Mouse (Mus musculus) kidney, adult 11 months (tissue): ENCODE data around the gene Gm20388.
"Not testable (repeated sequence)": the region's sequence is repeated elsewhere in the genome, so short reads cannot be mapped to it uniquely, and the experiment has no call there.

Source experiments
- DNase-seq: peaks from one replicate; pipeline ENCODE4 v3.0.0; 2022

Gene Gm20388

DNA sequence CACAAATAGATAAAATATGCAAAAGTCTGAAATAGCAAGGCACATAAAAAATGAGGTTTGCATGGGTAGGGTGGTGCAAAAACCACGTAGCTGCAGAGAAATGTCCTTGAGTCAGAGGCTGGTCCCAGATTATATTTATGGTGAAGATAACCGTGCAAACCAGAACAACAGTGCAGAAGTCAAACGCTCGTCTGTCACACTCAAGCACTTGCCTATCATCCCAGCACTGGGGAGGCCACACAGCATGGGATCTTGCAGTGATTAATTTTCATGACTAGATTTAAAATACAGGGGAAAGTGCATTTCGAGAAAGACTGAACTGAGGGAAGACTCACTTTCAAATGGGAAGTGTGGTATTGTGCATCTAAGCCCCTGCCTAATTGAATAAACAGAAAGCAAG lies 3083.1 kb downstream of the Gm20388 start:
- no peak for DNase-seq

DNA sequence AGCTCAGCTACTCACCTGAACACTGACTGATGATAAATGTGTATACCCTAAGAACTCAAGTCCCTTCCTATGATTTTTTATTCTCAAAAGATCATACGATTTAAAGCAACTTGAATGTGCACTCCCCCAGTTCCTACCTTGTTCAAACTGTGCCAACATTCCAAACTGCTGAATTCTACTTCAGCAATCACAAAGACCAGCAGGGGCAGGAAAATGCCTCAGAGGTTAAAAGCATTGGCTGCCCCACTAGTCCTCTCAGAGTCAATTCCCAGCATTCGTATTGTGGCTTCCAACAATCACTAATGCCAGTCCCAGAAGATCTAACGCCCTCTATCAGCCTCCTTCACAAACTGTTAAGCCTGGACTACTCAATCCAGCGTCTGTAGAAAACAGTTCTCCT lies 3087.3 kb downstream of the Gm20388 start:
- DNase-seq, result no peak

DNA sequence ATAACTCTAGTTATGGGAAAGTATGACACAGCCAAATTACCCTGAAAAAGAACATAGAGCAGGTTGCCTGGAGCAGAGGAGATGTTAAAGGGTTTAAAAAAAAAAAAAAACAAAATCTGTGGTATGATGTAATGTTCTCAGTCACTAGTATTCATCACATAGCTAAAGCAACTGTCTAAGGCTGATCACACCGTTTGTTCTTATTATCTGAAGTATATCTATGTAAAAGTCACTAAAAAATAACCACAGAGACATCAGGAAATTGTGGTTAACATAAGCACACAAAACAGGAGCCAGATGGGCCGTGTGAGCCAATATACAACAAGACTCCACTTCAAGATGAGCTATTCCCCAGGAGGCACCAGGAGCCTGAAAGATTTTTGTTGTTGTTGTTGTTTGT lies 3089.7 kb downstream of the Gm20388 start:
- DNase-seq, result no peak

DNA sequence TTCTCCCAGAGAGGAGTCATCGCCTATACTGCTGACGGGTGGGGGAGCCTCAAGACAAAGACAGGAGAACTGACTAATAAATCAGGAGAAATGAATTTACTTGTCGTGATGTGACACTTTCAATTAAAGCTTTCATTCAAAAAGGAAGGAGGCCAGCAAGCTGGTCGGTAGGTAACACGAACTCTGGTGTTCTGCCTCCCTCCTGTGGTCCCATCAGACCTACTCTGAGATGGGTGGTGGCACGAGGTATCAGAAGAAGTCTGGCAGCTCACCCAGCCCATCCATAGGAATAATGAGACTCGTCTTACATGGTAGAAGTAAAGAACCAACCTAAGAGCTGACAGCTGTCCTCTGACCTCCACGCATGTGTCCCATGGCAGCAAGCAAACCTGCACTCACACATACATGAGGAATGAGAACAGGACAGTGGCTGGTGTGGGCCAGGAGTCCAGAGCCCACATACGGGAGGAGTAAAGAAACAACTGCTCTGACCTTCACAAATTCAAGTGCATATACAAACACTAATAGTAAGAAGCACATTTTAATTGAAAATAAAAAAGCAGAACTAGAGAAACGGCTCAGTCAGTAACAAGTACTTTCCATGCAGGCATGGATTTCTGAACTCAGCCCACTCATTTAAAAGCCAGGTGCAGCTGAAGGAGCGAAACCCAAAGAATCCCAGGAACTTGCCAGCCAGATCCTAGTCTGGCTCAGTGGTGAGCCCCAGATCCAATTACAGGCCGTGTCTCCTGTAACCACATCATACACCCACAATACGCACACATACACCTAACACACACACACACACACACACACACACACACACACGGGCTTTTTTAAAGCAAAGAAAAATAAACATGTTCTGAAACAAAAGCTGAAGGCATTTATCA lies 3093.6 kb downstream of the Gm20388 start:
- no peak for DNase-seq

DNA sequence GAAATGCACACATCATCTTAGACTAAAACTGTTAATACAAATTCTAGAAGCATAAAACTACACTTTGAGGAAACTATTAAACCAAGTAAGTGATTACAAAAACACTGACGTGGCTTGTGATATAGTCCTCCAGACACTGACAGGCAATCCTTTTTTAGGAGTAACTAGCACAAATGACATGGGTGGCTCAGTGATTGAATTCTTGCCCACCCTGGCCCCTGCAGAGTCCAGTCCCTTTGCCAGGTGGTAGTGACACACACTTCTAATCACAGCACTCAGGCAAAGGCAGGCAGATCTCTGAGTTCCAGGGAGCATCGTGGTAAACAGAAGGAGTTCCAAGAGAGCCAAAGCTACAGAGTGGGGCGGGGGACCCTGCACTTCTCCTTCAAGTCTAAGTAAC lies 3094.7 kb downstream of the Gm20388 start:
- DNase-seq, result no peak

DNA sequence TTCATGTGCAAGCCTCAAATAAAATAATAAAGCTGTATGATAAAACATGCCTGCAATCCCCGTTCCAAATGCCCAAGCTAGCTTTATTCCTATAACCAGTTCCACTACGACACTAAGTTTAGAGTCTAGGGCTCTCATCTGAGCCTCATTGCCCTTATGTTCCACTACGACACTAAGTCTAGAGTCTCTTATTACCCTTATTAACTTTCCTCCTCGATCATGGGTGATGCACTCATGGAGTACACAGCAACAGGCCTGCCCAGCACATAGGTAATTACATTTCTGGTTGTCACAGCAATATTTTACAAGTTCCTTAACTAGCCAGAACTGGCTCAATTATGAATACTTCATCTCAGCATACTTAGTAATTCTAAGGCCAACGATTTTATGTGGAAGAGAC lies 3095.2 kb downstream of the Gm20388 start:
- DNase-seq, result no peak

DNA sequence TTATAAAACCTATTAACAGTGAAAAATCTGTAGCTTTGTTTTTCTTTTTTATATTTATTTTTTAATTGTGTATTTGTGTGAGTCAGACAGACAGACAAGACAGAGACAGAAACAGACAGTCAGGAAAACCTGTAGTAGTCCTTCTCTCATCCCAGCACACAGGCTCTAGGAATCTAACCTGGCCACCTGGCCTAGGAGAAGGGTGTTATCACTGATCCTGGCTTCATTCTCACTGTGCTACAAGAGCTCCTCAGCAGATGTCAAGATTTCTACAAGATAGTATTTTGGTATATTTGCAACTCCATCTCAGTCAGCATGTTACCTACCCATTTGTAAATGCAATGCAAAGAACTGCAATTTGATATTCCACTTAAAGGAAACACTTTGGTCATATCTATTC lies 3100.7 kb downstream of the Gm20388 start:
- DNase-seq, result no peak

DNA sequence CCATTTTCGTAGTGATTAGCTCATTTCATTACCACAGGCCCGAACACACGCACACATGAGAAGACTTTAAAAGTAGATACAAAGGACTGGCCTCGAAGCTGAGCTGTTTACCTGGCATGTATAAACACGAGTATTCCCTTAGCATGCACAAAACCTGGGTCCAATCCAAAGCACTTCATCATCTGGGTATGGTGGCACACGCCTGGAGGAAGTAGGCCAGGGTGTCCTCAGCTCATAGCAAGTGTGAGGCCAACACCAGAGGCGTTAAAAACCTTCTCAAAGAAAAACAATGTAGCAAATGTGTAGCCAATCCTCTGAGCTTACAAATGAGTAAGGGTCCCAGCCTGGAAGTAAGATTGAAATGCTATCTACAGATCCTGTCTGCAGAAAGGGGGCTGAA lies 3103.8 kb downstream of the Gm20388 start:
- DNase-seq, result no peak

DNA sequence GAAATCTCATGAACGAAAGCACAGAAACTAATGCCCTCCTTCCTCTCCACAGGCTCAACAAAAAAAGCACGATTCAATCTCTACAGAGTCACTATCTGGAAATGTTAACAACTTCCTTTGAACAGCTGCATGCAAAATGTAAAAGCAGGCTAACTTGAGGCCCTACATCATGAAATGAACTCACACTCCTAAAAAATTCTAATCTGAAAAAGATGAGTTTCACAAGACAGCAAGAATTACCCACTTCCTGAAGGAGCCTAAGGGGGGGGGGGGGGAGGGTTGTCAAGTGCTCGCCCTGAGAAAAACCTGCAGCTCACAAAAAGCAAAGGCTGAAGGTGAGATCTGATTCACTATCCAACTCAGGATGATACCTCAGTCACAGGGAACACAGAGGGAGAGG lies 3104.4 kb downstream of the Gm20388 start:
- no peak for DNase-seq

DNA sequence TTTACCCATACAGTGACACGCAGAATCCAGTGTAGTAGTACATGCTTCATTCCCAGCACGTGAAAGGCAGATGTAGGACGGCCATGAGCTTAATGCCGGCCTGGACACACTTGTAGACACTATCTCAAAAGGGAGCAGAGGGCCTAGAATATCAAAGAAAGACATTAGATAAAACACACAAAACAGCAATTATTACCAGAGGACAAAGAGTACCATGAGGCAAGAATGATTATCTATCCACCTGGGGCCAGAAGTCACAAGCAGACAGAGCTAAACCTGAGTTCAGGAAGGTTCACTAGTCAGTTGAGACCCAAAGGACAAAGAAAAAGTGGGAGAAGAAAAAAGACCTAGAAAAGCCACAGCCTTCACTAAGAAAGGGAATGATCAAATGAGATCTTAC lies 3106.5 kb downstream of the Gm20388 start:
- DNase-seq, result no peak

DNA sequence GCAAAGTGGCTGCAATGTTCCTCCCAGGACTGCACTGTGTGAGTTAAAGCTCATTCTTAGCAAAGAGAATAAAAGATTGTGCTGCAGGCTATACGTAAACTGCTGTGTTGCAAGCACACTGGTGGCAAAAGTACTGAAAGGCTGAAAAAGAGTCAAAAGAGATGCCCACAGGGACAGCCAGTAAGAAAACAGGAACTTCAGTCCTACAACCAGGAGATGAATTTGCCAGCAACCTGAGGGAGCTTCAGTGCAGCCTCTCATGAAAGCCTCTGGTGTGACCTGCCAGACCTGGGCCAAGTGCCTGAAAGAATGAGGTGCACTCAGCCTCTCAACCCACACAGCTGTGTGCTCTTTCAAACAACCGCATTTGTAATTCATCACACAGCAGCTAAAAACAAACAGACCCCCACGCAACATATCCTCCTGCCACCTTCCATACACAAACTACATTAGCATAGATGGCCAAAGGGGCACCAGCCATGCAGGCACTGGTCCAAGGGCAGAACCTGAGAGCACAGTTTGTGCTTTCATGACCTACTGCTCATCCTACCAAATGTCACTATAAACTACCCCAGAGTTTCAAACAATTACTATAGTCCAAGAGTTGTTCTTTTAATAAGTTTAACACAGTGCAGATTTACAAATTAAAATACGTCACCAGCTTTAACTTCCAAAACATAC lies 3108.0 kb downstream of the Gm20388 start:
- no peak for DNase-seq

DNA sequence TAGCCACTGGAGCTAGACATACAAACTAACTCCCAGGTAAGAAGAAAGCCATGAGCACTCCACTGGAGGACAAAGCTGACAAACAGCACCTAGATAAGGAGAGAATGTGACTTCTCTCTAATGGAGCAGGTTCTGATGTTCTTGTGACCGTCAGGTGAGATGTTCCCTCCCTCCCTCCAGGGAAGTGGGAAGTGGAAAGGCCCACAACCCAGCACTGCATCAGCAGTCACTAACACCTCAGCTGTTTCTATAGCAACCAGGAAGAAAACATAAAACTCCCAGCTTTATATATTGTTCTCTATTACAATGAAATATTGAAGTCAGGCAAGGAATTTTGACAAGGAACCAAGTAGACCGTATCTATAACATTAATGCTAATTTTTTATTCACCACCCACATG lies 3109.4 kb downstream of the Gm20388 start:
- no peak for DNase-seq

DNA sequence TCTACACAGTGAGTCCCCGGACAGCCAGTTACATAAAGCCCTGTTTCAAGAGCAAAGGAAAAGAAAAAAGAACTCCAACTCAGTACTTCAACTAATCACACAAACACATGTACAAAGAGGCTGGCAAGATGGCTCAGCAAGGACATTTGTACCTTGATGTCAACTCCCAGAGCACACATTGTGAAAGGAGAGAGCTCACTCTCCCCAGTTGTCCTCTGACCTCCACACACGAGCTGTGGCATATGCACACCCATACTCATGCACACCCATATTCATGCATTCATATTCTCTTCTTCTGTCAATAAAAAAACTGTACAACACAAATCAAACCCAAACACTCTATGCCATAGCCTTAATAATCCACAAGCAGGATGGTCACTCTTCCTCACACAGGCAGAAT lies 3110.2 kb downstream of the Gm20388 start:
- no peak for DNase-seq

DNA sequence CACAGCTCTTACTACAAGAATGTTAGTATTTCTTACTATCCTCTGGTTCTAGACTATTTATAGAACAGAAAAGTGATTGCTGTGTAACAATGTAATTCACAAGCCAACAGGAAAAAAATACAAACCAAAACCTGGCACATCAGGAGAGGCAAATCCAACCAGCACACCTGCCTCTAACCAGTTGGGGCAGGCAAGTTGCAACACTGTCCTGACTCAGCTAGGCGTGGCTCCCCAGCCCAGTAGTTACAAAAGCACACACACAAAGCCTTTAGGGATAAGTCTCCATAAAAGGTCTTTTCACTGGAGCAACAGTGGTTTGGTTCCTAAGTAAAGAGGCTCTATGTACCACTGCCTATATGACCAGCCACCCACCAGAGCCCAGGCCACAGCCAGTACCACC lies 3110.6 kb downstream of the Gm20388 start:
- DNase-seq, result no peak

DNA sequence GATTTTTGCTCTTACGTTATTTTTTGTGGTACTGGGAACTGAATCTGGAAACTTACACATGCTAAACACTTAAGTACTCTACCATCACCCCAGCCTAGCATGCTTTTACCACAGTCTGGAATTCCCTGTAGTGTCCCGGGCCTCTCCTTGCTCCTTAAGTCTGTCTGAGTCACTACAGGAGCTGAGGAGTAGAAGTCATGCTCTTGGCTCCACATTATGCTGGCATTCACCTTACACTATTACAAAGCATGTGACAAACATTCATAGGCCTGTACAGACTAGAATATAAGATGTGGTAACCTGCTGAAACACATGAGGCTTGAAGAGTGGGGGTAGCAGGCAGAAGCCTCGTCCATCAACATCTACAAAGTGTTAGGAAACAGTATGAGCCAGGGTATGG lies 3112.1 kb downstream of the Gm20388 start:
- no peak for DNase-seq

DNA sequence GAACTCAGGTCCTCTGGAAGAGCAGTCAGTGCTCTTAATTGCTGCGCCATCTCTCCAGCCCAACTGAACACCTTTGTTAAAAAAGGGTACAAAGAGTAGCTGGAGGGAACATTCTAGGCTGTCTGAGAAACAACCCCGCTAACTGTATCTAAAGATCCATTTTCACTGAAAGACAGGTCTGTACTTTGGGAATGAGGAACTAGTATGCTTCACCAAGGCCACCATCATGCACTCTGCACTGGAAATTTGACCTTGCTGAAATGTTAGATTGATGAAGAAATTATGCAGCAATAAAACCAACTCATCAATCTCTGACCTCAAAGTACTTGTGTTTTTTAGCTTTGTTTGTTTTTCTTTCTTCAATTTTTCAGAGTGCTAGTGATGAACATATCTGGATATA lies 3113.6 kb downstream of the Gm20388 start:
- DNase-seq, result no peak

DNA sequence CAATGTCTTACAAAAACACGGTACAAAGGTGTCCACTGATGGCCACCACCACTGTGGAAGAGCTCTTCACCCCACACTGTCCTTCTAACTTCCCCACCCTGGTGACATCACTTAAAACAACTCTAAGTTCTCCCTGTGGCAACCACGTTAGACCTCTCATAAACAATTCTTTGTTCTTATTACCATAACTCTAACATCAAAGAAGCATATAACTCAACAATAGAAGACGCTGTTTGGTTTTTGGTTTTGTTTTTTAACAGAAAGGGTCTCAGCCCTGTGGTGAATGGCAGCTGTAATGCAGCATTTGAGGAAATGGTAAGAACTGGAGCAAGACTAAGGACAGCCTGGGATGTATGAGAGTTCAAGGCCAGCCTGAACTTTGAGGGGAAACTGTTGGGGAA lies 3115.3 kb downstream of the Gm20388 start:
- no peak for DNase-seq

DNA sequence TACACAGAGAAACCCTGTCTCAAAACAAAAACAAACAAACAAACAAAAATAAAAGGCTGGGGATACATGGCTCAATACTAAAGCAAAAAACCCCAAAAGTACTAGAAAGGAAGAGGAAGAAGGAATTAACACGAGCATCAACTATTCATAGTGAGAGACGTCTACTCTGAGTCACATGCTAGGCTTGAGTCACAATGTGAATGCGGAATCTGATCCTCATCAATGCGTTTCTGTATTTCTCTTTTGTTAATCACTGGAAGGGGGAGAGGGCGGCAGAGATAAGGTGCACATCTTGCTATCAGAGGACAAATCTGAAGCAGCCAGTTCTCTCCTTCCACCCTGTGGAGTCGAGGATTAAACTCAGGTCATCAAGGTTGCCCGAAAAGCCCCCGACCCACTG lies 3117.1 kb downstream of the Gm20388 start:
- DNase-seq, result no peak

DNA sequence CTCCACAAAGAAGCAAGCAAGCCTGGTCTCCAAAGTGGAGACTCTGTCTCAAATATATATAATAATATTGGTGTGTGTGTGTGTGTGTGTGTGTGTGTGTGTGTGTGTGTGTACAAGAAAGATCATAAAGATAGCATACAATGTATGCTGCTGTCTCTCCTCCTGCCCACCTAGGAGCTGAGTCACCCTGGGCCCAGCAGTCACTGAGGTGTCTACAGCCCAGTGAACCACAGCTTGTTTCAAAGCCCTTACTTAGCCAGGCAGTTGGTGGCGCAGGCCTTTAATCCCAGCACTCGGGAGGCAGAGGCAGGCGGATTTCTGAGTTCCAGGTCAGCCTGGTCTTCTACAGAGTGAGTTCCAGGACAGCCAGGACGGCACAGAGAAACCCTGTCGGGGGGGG lies 3119.4 kb downstream of the Gm20388 start:
- DNase-seq, result not testable (repeated sequence)

DNA sequence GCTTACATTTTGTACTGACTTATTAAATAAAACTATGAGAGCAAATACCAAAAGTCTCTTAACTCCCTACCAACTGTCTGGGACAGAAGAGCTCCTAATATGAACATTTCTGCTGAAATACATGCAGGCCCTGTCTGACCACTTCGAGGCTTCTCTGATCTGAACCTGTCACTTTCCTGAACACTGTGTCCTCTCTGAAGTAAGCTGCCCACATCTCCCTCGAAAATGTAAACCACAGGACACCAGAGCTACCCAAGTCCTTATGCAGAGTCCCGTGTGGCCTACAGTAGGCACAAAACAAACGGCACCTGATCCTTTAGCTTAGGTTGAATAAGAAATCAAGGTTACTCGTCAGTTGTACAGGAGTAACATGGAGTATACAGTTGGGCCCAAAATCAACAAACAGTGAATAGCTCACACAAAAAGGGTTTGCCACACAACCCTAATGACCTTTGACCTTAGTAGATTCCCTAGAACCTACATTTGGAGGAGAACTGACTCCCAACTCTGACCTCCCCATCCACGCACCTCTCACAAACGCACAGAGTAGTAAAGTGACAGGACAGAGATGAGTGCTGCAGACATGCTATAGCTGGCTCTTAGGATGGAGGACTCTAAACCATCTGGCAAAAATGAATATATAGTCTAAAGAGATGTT lies 3120.8 kb downstream of the Gm20388 start:
- DNase-seq, result no peak

DNA sequence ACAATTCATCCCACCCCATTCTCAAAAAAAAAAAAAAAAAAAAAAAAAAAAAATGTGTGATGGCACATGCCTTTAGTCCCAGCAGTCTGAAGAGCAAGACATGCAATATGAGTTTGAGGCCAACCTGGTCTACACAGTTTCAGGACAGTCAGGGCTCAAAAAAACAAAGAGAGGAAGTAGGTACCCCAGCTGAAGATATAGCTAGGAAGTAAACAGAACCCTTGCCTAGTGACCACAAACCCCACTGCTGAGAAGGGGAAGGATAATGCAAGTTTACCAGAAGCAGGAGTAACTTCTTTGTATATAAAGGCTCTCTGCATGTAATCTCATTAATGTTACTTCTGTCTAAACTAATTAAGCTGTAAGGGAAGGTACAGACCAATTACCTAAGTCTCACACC lies 3122.1 kb downstream of the Gm20388 start:
- DNase-seq, result no peak

DNA sequence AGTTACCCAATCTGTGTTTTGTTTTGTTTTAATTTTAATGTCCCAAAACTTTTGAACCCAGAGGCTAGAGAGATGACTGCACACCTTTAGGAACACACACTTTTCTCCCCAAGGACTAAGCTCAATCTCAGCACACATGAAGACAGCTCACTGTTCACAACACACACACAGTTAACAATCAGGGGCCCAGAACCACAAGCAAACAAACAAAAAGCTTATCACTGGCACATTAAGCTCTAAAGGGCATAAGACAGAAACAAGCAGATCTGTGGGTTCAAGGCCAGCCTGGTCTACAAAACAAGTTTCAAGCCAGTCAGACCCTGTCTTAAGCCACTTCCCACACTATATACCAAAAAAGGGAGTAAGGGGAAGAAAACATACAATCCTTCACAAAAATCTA lies 3122.8 kb downstream of the Gm20388 start:
- DNase-seq, result no peak

DNA sequence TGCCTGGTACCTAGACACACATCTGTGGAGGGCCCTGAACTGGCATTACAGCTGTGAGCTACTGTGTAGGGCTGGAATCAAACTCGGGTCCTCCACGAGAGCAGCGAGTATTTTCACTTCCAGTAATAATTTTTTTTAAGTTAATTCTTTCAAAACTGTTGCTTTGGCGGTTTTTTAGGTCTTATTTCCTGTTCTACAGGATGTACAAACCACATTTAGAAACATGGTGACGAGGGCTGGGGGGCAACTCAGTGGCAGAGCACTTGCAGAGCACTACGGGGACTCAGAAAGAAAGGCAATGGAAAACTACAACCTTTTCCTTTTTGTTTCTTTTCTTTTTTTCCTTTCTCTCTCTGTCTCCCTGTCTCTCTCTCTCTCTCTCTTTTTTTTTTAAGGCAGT lies 3123.5 kb downstream of the Gm20388 start:
- no peak for DNase-seq

DNA sequence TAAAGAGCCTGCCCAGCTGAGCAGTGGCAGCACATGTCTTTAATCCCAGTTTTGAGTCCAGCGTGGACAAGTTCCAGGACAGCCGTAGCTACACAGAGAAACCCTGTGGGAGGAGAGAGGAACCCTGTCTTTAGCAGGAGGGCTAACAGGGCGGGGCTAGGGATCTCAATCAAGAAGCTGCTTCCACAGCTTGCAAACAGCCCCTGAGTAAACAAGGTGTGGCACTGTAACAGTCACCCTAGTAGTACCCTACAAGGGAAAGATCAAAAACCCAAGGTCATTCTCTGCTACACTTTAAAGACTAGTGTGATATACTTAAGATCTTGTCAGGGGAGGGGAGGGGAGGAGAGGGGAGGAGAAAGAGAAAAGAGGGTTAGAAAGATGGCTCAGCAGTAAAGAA lies 3126.3 kb downstream of the Gm20388 start:
- DNase-seq, result no peak
